Mouse (Mus musculus) lung, embryonic 14.5 days (tissue): Measurements from ENCODE around the gene Nell1. TPM values are rescaled to one million over a fixed set of nuclear protein-coding genes. Genes with fewer than 3 reads are reported as not detected.

Experiments used
- ATAC-seq: fragments of 200-750 bp; cut with Nextera tagmentation; 2 replicates; pipeline ENCODE4 v1.8.0; 2017; ENCODE audit warnings: mild to moderate bottlenecking, moderate TSS enrichment, moderate library complexity; ENCODE audit not compliant: insufficient read depth
- DNase-seq: peaks from one replicate; pipeline ENCODE4 v3.0.0-alpha.2; 2015
- H3K27ac ChIP-seq: fragments of 300-500 bp; sonication (generic); 2 replicates; pipeline ENCODE4 v1.5.1; 2014; ENCODE audit warnings: low read depth, mild to moderate bottlenecking, moderate library complexity
- H3K27me3 ChIP-seq: fragments of 300-500 bp; sonication (generic); 2 replicates; pipeline ENCODE4 v1.6.1; 2014; ENCODE audit warnings: low read length, control low read depth; ENCODE audit not compliant: insufficient read depth
- H3K36me3 ChIP-seq: fragments of 300-500 bp; sonication (generic); 2 replicates; pipeline ENCODE4 v1.6.1; 2014; ENCODE audit warnings: control low read depth; ENCODE audit not compliant: insufficient read depth
- H3K4me1 ChIP-seq: fragments of 300-500 bp; sonication (generic); 2 replicates; pipeline ENCODE4 v1.6.1; 2014; ENCODE audit warnings: antibody characterized with exemption, control low read depth; ENCODE audit not compliant: insufficient read depth
- H3K4me2 ChIP-seq: fragments of 300-500 bp; sonication (generic); 2 replicates; pipeline ENCODE4 v1.6.1; 2014; ENCODE audit warnings: mild to moderate bottlenecking
- H3K4me3 ChIP-seq: fragments of 300-500 bp; sonication (generic); 2 replicates; pipeline ENCODE4 v1.5.1; 2014; ENCODE audit warnings: low read depth, low read length
- H3K9ac ChIP-seq: fragments of 300-500 bp; sonication (generic); 2 replicates; pipeline ENCODE4 v1.6.1; 2014
- H3K9me3 ChIP-seq: fragments of 300-500 bp; sonication (generic); 2 replicates; pipeline ENCODE4 v1.6.1; 2016; ENCODE audit warnings: low read depth, low read length, control low read depth
- CTCF ChIP-seq: IDR thresholded peaks from 2 replicates; pipeline ENCODE4 v1.5.1; 2016; ENCODE audit warnings: antibody characterized with exemption, low read depth
- WGBS: fragments of 180-500 bp; shearing (Covaris S2); extraction: QIAGEN DNeasy Blood & Tissue Kit; methylation state at CpG from one replicate; pipeline ENCODE4 v1.1.7; 2014; 5-methylcytosine and 5-hydroxymethylcytosine counted together
- polyA plus RNA-seq: library from polyadenylated mRNA; unstranded; fragments of >200 nt; fragmentation: Nextera tagmentation; extraction: Ambion mirVana; gene quantifications from 2 replicates; pipeline ENCODE4 v1.2.1, GENCODE M21; 2014

The Nell1 gene
- polyA plus RNA-seq, 1 experiment from 2014 or later = 2.8 TPM

GRCm38 (mm10) chr7:50598890-50599289, 624.2 kb downstream of the Nell1 start, which contains the start of gene 4933405O20Rik:
Gene 4933405O20Rik, plus strand, starts transcription at chr7:50599190.
- no peak for TF ChIP-seq CTCF
- Histone ChIP-seq H3K4me3 (no peak within 1 kb of the TSS), H3K9me3 (no peaks in the 10 kb centered on the region), H3K27ac (no peak within 1 kb of the TSS), H3K4me1 (no peaks in the 10 kb centered on the region), H3K27me3 (no peaks in the 10 kb centered on the region), H3K36me3 (no peaks in the 10 kb centered on the region), H3K9ac (no peak within 1 kb of the TSS), H3K4me2 (no peak within 1 kb of the TSS)
- 62% methylated on average over 3 of the region's 3 CpGs for WGBS
- ATAC-seq (no peak), DNase-seq (no peak)

DNA sequence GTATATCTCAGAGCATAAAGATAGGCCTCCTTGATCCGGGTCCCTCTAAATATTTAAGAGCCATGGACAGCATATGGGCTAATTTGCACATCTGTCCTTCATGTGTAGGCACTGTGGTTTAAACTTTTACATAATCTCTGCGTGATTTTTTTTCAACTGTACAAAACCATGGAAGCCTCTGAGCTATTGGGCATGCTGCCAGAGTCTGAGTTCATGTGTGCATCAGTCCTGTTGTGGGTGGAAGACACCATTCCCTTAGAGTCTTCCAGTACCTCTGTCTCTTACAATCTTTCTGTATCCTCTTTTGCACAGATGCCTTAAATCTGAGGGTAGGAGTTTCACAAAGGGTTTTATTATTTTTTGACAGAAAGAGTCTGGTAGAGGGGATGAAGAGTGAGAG, 639.4 kb downstream of the Nell1 start:
- H3K4me1 ChIP-seq = no peaks in the 10 kb centered on the region

GRCm38 (mm10) chr7:50629186-50629585, 654.5 kb downstream of the Nell1 start:
- no peak for TF ChIP-seq CTCF
- WGBS = 70% methylated on average over 3 of the region's 3 CpGs
- no peak overlapping the region for H3K27ac ChIP-seq
- ATAC-seq (no peak), DNase-seq (no peak)
- H3K27me3 ChIP-seq = no peaks in the 10 kb centered on the region
- no peak overlapping the region for H3K9ac ChIP-seq
- no peak overlapping the region for H3K4me2 ChIP-seq
- H3K9me3 ChIP-seq = no peaks in the 10 kb centered on the region
- no peaks in the 10 kb centered on the region for H3K36me3 ChIP-seq
- no peak overlapping the region for H3K4me3 ChIP-seq
- H3K4me1 ChIP-seq = no peaks in the 10 kb centered on the region

More for the DNA sequence above, 639.4 kb downstream of the Nell1 start:
- DNase-seq = peak; percentile 36
- no peaks in the 10 kb centered on the region for H3K36me3 ChIP-seq
- no peak overlapping the region for H3K4me3 ChIP-seq
- no peak overlapping the region for H3K27ac ChIP-seq
- H3K4me2 ChIP-seq = no peak overlapping the region
- H3K27me3 ChIP-seq = no peaks in the 10 kb centered on the region
- no peak for TF ChIP-seq CTCF
- H3K9ac ChIP-seq = no peak overlapping the region
- WGBS = 53% methylated on average over 2 of the region's 2 CpGs
- no peak for ATAC-seq
- no peaks in the 10 kb centered on the region for H3K9me3 ChIP-seq

DNA sequence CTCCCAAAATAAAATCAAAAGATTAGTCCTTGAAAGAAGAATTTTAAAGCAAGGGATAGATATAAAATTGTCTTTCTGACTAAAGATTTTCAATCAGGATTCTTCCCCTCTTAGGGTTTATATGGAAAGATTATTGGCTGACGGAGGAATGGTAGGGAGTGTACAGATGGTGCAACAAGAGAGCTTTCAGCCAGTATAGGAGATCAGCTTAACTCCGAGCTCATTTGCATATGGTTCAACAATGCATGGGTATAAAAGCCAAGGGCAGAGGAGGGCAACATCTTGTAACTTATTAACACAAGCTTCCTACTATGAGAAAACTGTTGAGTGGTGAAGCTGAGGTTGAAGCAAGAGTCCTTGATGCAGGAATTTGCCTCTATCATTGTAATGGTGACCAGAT, 658.5 kb downstream of the Nell1 start:
- Histone ChIP-seq H3K4me2 (no peak overlapping the region), H3K27ac (no peak overlapping the region), H3K36me3 (no peaks in the 10 kb centered on the region), H3K27me3 (no peaks in the 10 kb centered on the region), H3K4me3 (no peak overlapping the region), H3K9me3 (no peaks in the 10 kb centered on the region), H3K4me1 (no peaks in the 10 kb centered on the region), H3K9ac (no peak overlapping the region)
- ATAC-seq (no peak), DNase-seq (no peak)
- WGBS = 80% methylated on average over 2 of the region's 2 CpGs
- no peak for TF ChIP-seq CTCF

DNA sequence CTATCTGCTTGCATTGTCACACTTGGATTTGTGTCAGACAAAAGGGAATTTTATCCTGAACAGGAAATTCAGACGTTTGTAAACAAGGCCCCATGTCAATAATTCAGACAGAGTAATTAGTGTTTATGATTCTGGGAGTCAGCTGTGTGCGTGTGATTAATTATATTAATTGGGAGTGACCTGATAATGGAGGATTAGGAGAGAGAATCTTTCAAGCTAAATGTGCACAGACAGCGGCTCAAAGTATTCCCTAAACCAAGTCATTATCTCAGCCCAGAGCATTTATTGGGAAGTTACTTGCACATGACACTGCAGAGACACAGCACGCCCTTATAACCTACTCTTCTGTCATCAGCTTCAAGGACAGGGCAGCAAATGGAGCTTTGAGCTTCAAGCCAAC, 697.6 kb downstream of the Nell1 start:
- no peak overlapping the region for H3K4me2 ChIP-seq
- H3K27ac ChIP-seq = no peak overlapping the region
- no peak for TF ChIP-seq CTCF
- ATAC-seq (no peak), DNase-seq (no peak)
- no peaks in the 10 kb centered on the region for H3K36me3 ChIP-seq
- H3K9ac ChIP-seq = no peak overlapping the region
- no peaks in the 10 kb centered on the region for H3K27me3 ChIP-seq
- H3K9me3 ChIP-seq = no peaks in the 10 kb centered on the region
- no peaks in the 10 kb centered on the region for H3K4me1 ChIP-seq
- WGBS = 48% methylated on average over 4 of the region's 4 CpGs
- no peak overlapping the region for H3K4me3 ChIP-seq

DNA sequence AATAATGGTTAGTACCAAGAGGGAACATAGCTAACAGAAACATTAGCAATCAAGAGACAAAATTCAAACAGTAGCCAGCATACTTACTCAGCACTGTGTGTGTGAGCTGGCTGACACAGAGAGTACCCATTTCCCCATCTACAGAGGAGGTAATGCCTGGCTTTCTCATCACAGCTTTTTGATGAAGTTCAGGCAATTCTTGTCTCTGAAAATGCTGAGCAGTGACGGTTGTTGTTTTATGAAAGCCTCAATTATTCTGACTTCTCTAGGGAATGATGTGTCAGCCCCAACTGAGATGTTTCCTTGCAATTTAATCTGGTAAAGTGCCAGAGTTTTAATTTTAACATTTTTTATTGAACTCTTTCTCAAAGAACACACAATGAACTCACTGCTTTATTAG, 700.8 kb downstream of the Nell1 start:
- no peaks in the 10 kb centered on the region for H3K9me3 ChIP-seq
- H3K27ac ChIP-seq = no peak overlapping the region
- DNase-seq (no peak), ATAC-seq (no peak)
- H3K4me1 ChIP-seq = no peaks in the 10 kb centered on the region
- H3K4me3 ChIP-seq = no peak overlapping the region
- no peak for TF ChIP-seq CTCF
- no peak overlapping the region for H3K9ac ChIP-seq
- no peaks in the 10 kb centered on the region for H3K27me3 ChIP-seq
- H3K36me3 ChIP-seq = no peaks in the 10 kb centered on the region
- H3K4me2 ChIP-seq = no peak overlapping the region
- WGBS = 69% methylated on average over 1 of the region's 1 CpGs

DNA sequence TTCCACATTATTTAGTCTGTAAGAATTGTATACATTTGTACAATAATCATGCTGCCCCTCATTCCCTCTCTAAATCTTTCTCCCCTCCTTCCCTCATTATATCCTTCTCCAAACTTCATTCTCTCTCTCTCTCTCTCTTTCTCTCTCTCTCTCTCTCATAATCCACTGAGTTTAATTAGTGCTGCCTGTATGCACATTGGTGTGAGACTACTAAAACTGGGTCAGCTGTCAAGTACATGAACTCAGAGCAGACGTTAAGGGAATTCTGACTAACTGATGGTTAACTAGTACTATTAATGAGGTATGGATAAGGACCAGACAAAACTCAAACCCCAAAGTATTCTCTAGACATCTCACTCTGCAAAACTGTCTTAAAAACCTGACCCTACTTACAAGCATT, 702.8 kb downstream of the Nell1 start:
- Histone ChIP-seq H3K27me3 (no peaks in the 10 kb centered on the region), H3K4me3 (no peak overlapping the region), H3K4me1 (no peaks in the 10 kb centered on the region), H3K4me2 (no peak overlapping the region), H3K36me3 (no peaks in the 10 kb centered on the region), H3K9ac (no peak overlapping the region), H3K9me3 (no peaks in the 10 kb centered on the region), H3K27ac (no peak overlapping the region)
- 62% methylated on average over 1 of the region's 1 CpGs for WGBS
- no peak for DNase-seq
- TF ChIP-seq CTCF = no peak
- ATAC-seq = no peak

DNA sequence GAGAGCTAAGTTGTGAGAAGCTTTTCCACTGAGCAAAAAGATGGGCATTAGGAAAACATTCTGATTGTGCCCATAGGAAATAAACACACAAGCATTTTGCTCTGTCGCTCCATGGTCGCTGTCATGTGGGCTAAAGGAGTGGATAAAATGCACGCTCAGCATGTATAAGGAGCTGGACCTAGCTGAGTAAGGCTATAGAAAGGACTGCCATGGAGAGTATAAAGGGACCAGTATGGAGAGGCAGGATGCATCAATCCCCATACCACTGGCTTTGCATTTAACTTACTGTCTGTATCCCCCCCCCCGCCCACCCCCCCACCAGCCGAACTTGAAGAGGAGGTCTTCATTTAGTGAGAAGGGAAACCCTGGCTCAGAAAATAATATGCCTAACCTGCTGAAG, 711.7 kb downstream of the Nell1 start:
- Histone ChIP-seq H3K4me1 (no peaks in the 10 kb centered on the region), H3K4me3 (no peak overlapping the region), H3K27ac (no peak overlapping the region), H3K9me3 (no peaks in the 10 kb centered on the region), H3K27me3 (no peaks in the 10 kb centered on the region), H3K9ac (no peak overlapping the region), H3K36me3 (no peaks in the 10 kb centered on the region), H3K4me2 (no peak overlapping the region)
- TF ChIP-seq CTCF = no peak
- no peak for ATAC-seq
- no peak for DNase-seq
- 79% methylated on average over 5 of the region's 5 CpGs for WGBS
